Mouse (Mus musculus) heart, postnatal 0 days (tissue): Measurements from ENCODE around the gene Igfbp4.

ENCODE experiments used
- CTCF ChIP-seq: IDR thresholded peaks from 2 replicates; pipeline ENCODE4 v1.5.1; 2016; ENCODE audit warnings: antibody characterized with exemption, control low read depth, low read depth
- EP300 ChIP-seq: IDR thresholded peaks from 2 replicates; pipeline ENCODE4 v1.6.1; 2016; ENCODE audit warnings: antibody characterized with exemption, low read depth

DNA sequence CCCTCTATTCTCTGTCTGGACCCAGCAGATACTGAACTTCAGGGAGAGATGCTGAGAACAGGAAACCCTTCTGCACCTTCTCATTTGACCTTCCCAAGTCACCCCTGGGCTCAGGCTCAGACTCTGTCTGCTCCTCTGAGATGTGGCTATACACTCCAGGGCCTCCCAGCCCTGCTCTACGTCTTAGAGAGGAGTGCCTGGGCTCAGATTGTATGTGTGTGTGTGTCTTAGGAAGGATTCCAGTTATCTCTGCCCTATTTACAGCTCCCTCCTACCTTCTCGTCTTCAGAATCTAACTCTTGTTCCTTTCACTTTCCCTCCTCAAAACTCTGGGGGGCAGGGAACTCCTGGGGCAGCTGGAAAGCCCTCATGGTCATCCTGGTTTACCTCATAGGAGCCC is 47.4 kb downstream of the Igfbp4 start:
- TF ChIP-seq CTCF (no peak), EP300 (no peak)
